21 mouse cellular contexts compared by ENCODE assay signal in the genomic region with DNA sequence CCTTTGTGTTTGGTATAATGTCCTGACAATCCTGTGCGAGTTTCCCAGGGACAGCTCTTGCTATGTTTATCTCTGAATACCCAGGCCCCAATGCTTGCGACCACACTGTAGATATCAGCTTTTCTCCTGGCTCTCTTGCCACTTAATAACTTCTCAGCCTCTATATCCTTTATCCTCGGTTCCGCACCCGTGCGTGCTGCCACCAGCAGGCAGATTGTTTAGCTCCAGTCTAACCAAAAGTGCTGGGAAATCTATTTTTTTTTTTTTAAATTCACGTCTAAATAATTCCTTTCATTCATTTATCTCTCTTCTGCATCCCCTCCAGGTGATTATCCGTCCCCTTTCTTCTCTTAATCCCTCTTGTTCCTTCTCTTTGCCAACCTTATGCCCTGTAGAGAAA.
DNase-seq lines count a peak whose midpoint lies in the region; ATAC-seq and TF ChIP-seq lines count a peak whose summit lies in the region.
"Had no signal": no experiment of that assay in that cellular context is flagged by ENCODE, and none has a peak within 500 bp of the region (broad histone marks: within the 10 kb centered on the region; RNA-seq: fewer than 3 reads in every experiment).

No protein-coding gene starts in this region.

- no peak overlapping the region for H3K27ac ChIP-seq in hindbrain, postnatal 0 days
- H3K27ac ChIP-seq in hindbrain, embryonic 16.5 days (ENCODE audit: low read depth, low read length) = no peak overlapping the region
- H3K27ac ChIP-seq in midbrain, embryonic 14.5 days (replicated peaks; ENCODE audit: low read depth, low read length) = no peak overlapping the region
- no peak overlapping the region for H3K27ac ChIP-seq in midbrain, embryonic 10.5 days (replicated peaks)
- H3K27ac ChIP-seq in cortical plate, adult 2 months (ENCODE audit: insufficient read depth, low read length) = 0 out of 2 replicates have a peak overlapping the region, but pooled peaks have one; percentile 19
- H3K27ac ChIP-seq: embryonic facial prominence, embryonic 15.5 days; forebrain, embryonic 10.5 days; forebrain, embryonic 15.5 days; heart, adult 2 months; heart, embryonic 15.5 days; hindbrain, embryonic 13.5 days had no signal

- no peak overlapping the region for H3K4me3 ChIP-seq in hindbrain, postnatal 0 days (ENCODE audit: low read length)
- H3K4me3 ChIP-seq in hindbrain, embryonic 16.5 days (ENCODE audit: low read length) = no peak overlapping the region
- H3K4me3 ChIP-seq in midbrain, embryonic 14.5 days (replicated peaks; ENCODE audit: low read depth, low read length) = no peak overlapping the region
- no peak overlapping the region for H3K4me3 ChIP-seq in midbrain, embryonic 10.5 days
- no peak overlapping the region for H3K4me3 ChIP-seq in cortical plate, adult 2 months (ENCODE audit: insufficient read depth, low read length)
- H3K4me3 ChIP-seq: embryonic facial prominence, embryonic 15.5 days; erythroblast, embryonic 14.5 days; forebrain, embryonic 10.5 days; forebrain, embryonic 15.5 days; heart, adult 2 months; heart, embryonic 15.5 days; hindbrain, embryonic 13.5 days had no signal

- WGBS in hindbrain, postnatal 0 days = 77% methylated on average over 8 of the region's 8 CpGs
- WGBS in hindbrain, embryonic 16.5 days = 77% methylated on average over 8 of the region's 8 CpGs
- 36% methylated on average over 8 of the region's 8 CpGs for WGBS in midbrain, embryonic 14.5 days
- WGBS in midbrain, embryonic 10.5 days = 68% methylated on average over 8 of the region's 8 CpGs

- no peaks in the 10 kb centered on the region for H3K27me3 ChIP-seq in hindbrain, postnatal 0 days (ENCODE audit: insufficient read depth, low read length)
- no peaks in the 10 kb centered on the region for H3K27me3 ChIP-seq in hindbrain, embryonic 16.5 days (replicated peaks; ENCODE audit: control insufficient read depth, insufficient read depth, low read length)
- H3K27me3 ChIP-seq in midbrain, embryonic 14.5 days (ENCODE audit: control insufficient read depth, insufficient read depth, low read length) = no peaks in the 10 kb centered on the region
- no peaks in the 10 kb centered on the region for H3K27me3 ChIP-seq in midbrain, embryonic 10.5 days (ENCODE audit: low read depth, poor library complexity, severe bottlenecking)
- H3K27me3 ChIP-seq: CH12.LX; embryonic facial prominence, embryonic 15.5 days; forebrain, embryonic 15.5 days; heart, embryonic 15.5 days; hindbrain, embryonic 13.5 days had no signal

- peak; percentile 18; the same call in 1 of the 2 replicates for TF ChIP-seq CTCF in hindbrain, postnatal 0 days (IDR thresholded peaks at IDR 0.05; ENCODE audit: low read depth)
- TF ChIP-seq CTCF in cortical plate, adult 2 months (IDR thresholded peaks at IDR 0.05; ENCODE audit: extremely low read depth, insufficient read depth, low read length) = no peak

- no peak for ATAC-seq in hindbrain, postnatal 0 days
- no peak for ATAC-seq in hindbrain, embryonic 16.5 days
- ATAC-seq in midbrain, embryonic 14.5 days (ENCODE audit: low FRiP score, low TSS enrichment) = no peak
- ATAC-seq: forebrain, embryonic 15.5 days had no signal

- no peaks in the 10 kb centered on the region for H3K36me3 ChIP-seq in hindbrain, postnatal 0 days (ENCODE audit: insufficient read depth, low read length)
- no peaks in the 10 kb centered on the region for H3K36me3 ChIP-seq in hindbrain, embryonic 16.5 days (ENCODE audit: control insufficient read depth, insufficient read depth, low read length)
- no peaks in the 10 kb centered on the region for H3K36me3 ChIP-seq in midbrain, embryonic 14.5 days (ENCODE audit: control insufficient read depth, insufficient read depth, low read length)
- H3K36me3 ChIP-seq in midbrain, embryonic 10.5 days = no peaks in the 10 kb centered on the region
- H3K36me3 ChIP-seq: embryonic facial prominence, embryonic 15.5 days; forebrain, embryonic 10.5 days; forebrain, embryonic 15.5 days; heart, embryonic 15.5 days; hindbrain, embryonic 13.5 days had no signal

- H3K9me3 ChIP-seq in hindbrain, postnatal 0 days (ENCODE audit: low read length) = no peaks in the 10 kb centered on the region
- no peaks in the 10 kb centered on the region for H3K9me3 ChIP-seq in hindbrain, embryonic 16.5 days (ENCODE audit: control insufficient read depth, low read length)
- no peaks in the 10 kb centered on the region for H3K9me3 ChIP-seq in midbrain, embryonic 14.5 days (ENCODE audit: control insufficient read depth, low read length)
- H3K9me3 ChIP-seq in midbrain, embryonic 10.5 days (replicated peaks) = no peaks in the 10 kb centered on the region
- H3K9me3 ChIP-seq: embryonic facial prominence, embryonic 15.5 days; forebrain, embryonic 10.5 days; forebrain, embryonic 15.5 days; heart, embryonic 15.5 days; hindbrain, embryonic 13.5 days had no signal

- DNase-seq in hindbrain, postnatal 0 days (ENCODE audit: low spot score) = no peak
- peak; percentile 58 for DNase-seq in midbrain, embryonic 14.5 days
- no peak for DNase-seq in midbrain, embryonic 10.5 days (ENCODE audit: low spot score)
- DNase-seq in urinary bladder, postnatal 36 days (ENCODE audit: low spot score in 2 of 2) = no peak
- DNase-seq: adrenal gland, adult 2 months; adrenal gland, postnatal 25 days; cerebellum, adult 11 months; embryo, embryonic 11 days; gastrocnemius, postnatal 14 days; heart, adult 2 months; heart, postnatal 14 days had no signal

- H3K4me1 ChIP-seq in hindbrain, postnatal 0 days (ENCODE audit: insufficient read depth, low read length) = no peaks in the 10 kb centered on the region
- no peaks in the 10 kb centered on the region for H3K4me1 ChIP-seq in hindbrain, embryonic 16.5 days (ENCODE audit: control insufficient read depth, insufficient read depth, low read depth, low read length)
- 0 out of 2 replicates have a peak, but pooled peaks cover 6% of the 10 kb centered on the region for H3K4me1 ChIP-seq in midbrain, embryonic 14.5 days (ENCODE audit: control insufficient read depth, insufficient read depth, low read length)
- H3K4me1 ChIP-seq in midbrain, embryonic 10.5 days = peaks cover 6% of the 10 kb centered on the region
- peaks cover 10% of the 10 kb centered on the region; the same call in 1 of the 2 replicates for H3K4me1 ChIP-seq in cortical plate, adult 2 months (ENCODE audit: control insufficient read depth, insufficient read depth, low read length)
- H3K4me1 ChIP-seq: hindbrain, embryonic 13.5 days had no signal

- no peak overlapping the region for H3K4me2 ChIP-seq in hindbrain, postnatal 0 days (ENCODE audit: low read depth, low read length)
- H3K4me2 ChIP-seq in hindbrain, embryonic 16.5 days (ENCODE audit: low read length) = no peak overlapping the region
- no peak overlapping the region for H3K4me2 ChIP-seq in midbrain, embryonic 14.5 days (ENCODE audit: low read length)
- H3K4me2 ChIP-seq: embryonic facial prominence, embryonic 15.5 days; forebrain, embryonic 15.5 days; heart, embryonic 11.5 days; heart, embryonic 15.5 days; hindbrain, embryonic 13.5 days had no signal

- no peak for TF ChIP-seq POLR2A in cortical plate, adult 2 months (IDR thresholded peaks at IDR 0.05; ENCODE audit: extremely low read depth, insufficient read depth, low read length)

- H3K9ac ChIP-seq in hindbrain, postnatal 0 days (replicated peaks; ENCODE audit: low read length) = no peak overlapping the region
- no peak overlapping the region for H3K9ac ChIP-seq in hindbrain, embryonic 16.5 days (ENCODE audit: low read depth, low read length)
- no peak overlapping the region for H3K9ac ChIP-seq in midbrain, embryonic 14.5 days (replicated peaks; ENCODE audit: low read length)
- H3K9ac ChIP-seq: embryonic facial prominence, embryonic 15.5 days; forebrain, embryonic 15.5 days; heart, embryonic 15.5 days; hindbrain, embryonic 13.5 days had no signal
